In the genomic region with DNA sequence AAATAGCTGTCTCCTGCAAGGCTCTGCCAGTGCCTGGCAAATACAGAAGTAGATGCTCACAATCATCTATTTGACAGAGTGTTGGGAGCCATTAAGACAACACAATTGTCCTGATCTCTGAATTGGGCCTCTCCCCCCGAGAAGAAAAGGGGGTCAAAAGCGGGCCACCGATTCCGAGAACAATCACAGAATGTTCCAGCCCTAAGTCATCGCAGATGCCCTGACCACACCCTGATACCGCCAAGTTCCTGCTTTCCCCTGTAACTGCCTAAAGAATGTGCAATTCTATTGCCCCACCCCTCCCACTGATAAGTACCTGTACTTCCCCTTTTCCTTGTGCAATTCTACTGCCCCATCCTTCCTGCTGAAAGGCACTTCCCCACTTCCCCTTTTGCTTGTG, we compare ENCODE assay signal across 6 mouse cellular contexts.
DNase-seq lines count a peak whose midpoint lies in the region; TF ChIP-seq lines count a peak whose summit lies in the region.
"Not testable (repeated sequence)": the region's sequence is repeated elsewhere in the genome, so short reads cannot be mapped to it uniquely, and the experiment has no call there.

No protein-coding gene starts in this region.

- not testable (repeated sequence) for H3K79me2 ChIP-seq in MEL (ENCODE audit: control insufficient read depth, insufficient read depth, low read length, poor library complexity)

- not testable (repeated sequence) for H3K27me3 ChIP-seq in MEL (ENCODE audit: control insufficient read depth in 1 of 2, insufficient read depth in 2 of 2, low read length in 2 of 2)

- H3K9me3 ChIP-seq in MEL (replicated peaks; ENCODE audit: insufficient read depth, low read length): not testable (repeated sequence)

- not testable (repeated sequence) for TF ChIP-seq EP300 in MEL (IDR thresholded peaks at IDR 0.05; ENCODE audit: low read depth in 1 of 2, low read length in 2 of 2)

- not testable (repeated sequence) for H3K4me3 ChIP-seq in MEL (ENCODE audit: control insufficient read depth in 1 of 2, insufficient read depth in 1 of 2, low read depth in 2 of 2, low read length in 2 of 2)

- not testable (repeated sequence) for H3K9ac ChIP-seq in MEL (ENCODE audit: control insufficient read depth, low read depth, low read length, poor library complexity, severe bottlenecking)

- TF ChIP-seq CTCF in MEL (IDR thresholded peaks at IDR 0.05 in 2 of 3, conservative IDR thresholded peaks at IDR 0.05 in 1 of 3; ENCODE audit: control insufficient read depth in 1 of 3, insufficient read depth in 1 of 3, low read depth in 2 of 3, low read length in 3 of 3, poor library complexity in 1 of 3, severe bottlenecking in 1 of 3): not testable (repeated sequence)

- H3K4me1 ChIP-seq in MEL (ENCODE audit: control insufficient read depth in 1 of 2, insufficient read depth in 2 of 2, low read length in 2 of 2): not testable (repeated sequence)

- not testable (repeated sequence) for H3K27ac ChIP-seq in MEL (ENCODE audit: control insufficient read depth, low read depth, low read length)

- TF ChIP-seq RAD21 in MEL (IDR thresholded peaks at IDR 0.05; ENCODE audit: low read depth, low read length): not testable (repeated sequence)

- not testable (repeated sequence) for TF ChIP-seq POLR2A in MEL (IDR thresholded peaks at IDR 0.05; ENCODE audit: control insufficient read depth in 1 of 2, insufficient read depth in 1 of 2, low read depth in 1 of 2, low read length in 2 of 2, poor library complexity in 1 of 2)

- not testable (repeated sequence) for H3K36me3 ChIP-seq in MEL (ENCODE audit: control insufficient read depth in 1 of 2, insufficient read depth in 2 of 2, low read length in 2 of 2)

- DNase-seq in 416B (ENCODE audit: low read depth) (peak; percentile 3), ES-CJ7 (ENCODE audit: low read depth, low spot score) (peak; percentile 46), MEL (ENCODE audit: low read depth, low spot score) (peak; percentile 48), MEL-GATA-1-ER (ENCODE audit: extremely low read depth, low read depth) (peak; percentile 24), R1 (ENCODE audit: low read depth, low spot score) (peak; percentile 58), ZHBTc4 (ENCODE audit: low read depth, low spot score) (peak; percentile 55)

Comparison
In these comparisons a context has a peak if more than half of its experiments do, and no peak if none do; other contexts are left out.
1. DNase-seq: peak in every context shown above with its lines; median percentile 58 in R1; 55 in ZHBTc4; 48 in MEL; 46 in ES-CJ7; 24 in MEL-GATA-1-ER; 3 in 416B.